Mouse (Mus musculus): ENCODE data around the gene Rassf5. TPM values are rescaled to one million over a fixed set of nuclear protein-coding genes. Genes with fewer than 3 reads are reported as not detected.

The Rassf5 gene
- polyA plus RNA-seq (2015; fragmentation: Nextera tagmentation; extraction: Ambion mirVana) = 2.6 TPM in 2 replicates

DNA sequence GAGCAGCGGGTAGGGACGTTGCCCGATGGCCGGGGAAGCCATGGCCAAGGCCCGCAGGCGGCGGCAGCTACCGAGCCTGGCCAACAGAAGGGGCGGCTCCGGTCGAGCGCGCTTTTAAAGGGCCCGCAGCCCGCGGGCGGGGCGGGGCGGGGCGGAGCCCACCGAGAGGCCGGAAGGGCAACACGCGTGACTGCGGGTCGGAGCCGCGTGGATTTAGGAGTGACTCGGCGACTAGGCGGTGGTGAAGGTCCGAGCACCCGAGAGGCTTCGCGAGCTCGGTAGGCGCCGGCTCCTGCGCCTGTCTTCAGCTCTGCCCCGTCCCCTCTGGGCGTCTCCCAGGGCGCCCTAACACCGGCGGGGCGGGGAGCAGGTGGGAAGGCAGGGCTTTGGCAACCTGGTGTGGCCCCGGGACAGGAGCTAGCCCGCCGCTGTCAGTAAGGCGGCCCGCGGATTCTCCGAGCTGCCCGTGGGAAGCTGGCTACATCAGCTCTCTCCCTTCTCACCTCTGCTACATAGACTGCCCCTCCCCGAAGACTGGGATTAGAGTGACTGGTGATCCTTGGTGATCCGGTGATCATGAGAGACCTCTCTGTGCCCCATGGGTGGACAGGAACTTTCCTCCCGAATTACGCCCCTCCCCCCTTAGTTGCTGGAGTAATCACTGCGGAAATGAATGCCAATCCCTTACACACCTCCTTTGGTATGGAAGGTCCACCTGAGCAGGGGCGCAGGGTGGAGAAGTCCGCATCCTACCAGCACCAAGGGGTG is at the start of gene Rassf5:
Gene Rassf5, minus strand, starts transcription at position 170 of the 768 bp plus-strand sequence.
- no peaks in the 10 kb centered on the region for H3K36me3 ChIP-seq
- H3K4me2 ChIP-seq = peak within 1 kb of the TSS; percentile 96
- peak; percentile 63 for ATAC-seq (ENCODE audit: low FRiP score)
- peaks cover 49% of the 10 kb centered on the region for H3K27me3 ChIP-seq
- WGBS = 1% methylated on average over 53 of the region's 60 CpGs
- peak within 1 kb of the TSS; percentile 86 for H3K9ac ChIP-seq
- peaks cover 36% of the 10 kb centered on the region for H3K4me1 ChIP-seq (replicated peaks)
- H3K4me3 ChIP-seq = peak within 1 kb of the TSS; percentile 73
- no peaks in the 10 kb centered on the region for H3K9me3 ChIP-seq
- no peak within 1 kb of the TSS for H3K27ac ChIP-seq

DNA sequence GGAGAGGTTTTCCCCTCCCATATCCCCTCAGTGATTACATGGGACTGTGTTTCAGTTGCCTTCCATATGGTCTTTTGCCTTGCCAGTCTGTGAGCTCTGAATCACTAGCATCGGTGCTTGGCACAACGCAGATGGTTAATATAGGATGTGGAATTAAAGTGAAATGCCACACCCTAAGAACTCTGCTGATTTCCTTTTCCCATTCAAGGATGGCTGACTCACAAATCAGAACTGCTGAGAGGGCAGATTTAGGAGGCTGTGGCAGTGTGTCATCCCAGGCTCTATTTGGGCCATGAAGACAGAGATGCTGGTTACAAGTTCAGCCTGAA is 48.8 kb upstream of the Rassf5 start:
- Histone ChIP-seq H3K27me3 (no peaks in the 10 kb centered on the region), H3K4me3 (no peak overlapping the region), H3K36me3 (peaks cover 66% of the 10 kb centered on the region), H3K4me1 (replicated peaks) (peaks cover 6% of the 10 kb centered on the region; the same call in 1 of the 2 replicates), H3K27ac (no peak overlapping the region), H3K4me2 (no peak overlapping the region), H3K9ac (no peak overlapping the region), H3K9me3 (no peaks in the 10 kb centered on the region)
- ATAC-seq (ENCODE audit: low FRiP score) = no peak
- 90% methylated on average over 2 of the region's 2 CpGs for WGBS

DNA sequence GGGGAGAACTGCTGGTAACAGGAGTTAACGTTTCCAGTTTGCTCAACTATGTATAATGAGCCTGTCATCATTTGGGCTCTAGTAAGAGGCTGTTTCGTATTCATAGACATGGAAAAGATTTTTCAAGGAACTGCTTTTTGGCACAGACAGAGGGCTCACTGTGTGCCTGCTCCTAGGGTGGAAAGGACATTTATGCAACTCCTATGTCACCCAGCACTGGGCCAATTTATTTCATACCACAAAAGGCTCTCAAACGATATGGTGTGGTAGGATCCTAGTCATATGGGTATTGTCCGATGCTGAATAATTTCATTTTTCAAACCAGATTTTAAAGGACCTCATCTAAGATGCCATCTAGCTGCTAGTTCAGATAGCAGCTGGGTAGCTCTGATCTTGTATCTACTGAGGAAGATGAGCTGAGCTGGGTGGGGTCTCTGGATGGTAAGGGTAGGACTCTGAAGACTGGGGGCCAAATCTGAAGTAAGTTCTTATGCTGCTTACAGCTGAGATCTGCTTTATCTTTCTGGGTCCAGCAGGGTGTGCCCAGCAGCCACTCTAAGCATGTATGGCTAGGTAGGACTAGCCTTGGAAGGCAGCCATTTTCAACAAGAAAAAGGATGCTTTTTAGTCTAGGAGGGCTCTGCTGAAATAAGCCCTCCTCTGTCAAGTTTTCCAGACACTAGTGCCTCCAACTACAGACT is 48.3 kb upstream of the Rassf5 start:
- Histone ChIP-seq H3K4me2 (no peak overlapping the region), H3K4me3 (no peak overlapping the region), H3K4me1 (replicated peaks) (peaks cover 6% of the 10 kb centered on the region; the same call in 1 of the 2 replicates), H3K9ac (no peak overlapping the region), H3K27ac (no peak overlapping the region), H3K36me3 (peaks cover 68% of the 10 kb centered on the region), H3K27me3 (no peaks in the 10 kb centered on the region), H3K9me3 (no peaks in the 10 kb centered on the region)
- ATAC-seq (ENCODE audit: low FRiP score) = no peak
- 85% methylated on average over 4 of the region's 4 CpGs for WGBS

DNA sequence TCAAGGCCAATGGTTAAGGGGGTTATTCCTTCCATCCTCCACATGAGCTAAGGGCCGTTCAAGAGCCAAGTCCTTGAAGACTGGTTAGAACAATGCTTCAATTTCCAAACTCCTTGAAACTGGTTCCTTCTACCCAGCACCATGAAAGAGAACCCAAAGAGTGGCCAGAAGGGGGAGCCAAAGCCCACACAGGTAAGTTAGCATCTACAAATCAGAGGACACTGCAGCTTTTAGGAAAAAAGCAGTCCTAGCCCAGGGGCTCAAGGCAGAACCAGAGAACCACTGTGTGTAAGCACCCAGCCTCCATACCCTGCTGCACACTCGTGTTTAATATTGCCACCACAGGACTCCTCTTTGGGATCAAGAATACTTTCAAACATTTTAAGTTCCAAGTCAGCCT is 45.6 kb upstream of the Rassf5 start:
- 49% methylated on average over 2 of the region's 2 CpGs for WGBS
- H3K9ac ChIP-seq = no peak overlapping the region
- peaks cover 52% of the 10 kb centered on the region for H3K36me3 ChIP-seq
- H3K4me2 ChIP-seq = no peak overlapping the region
- H3K27ac ChIP-seq = no peak overlapping the region
- H3K27me3 ChIP-seq = no peaks in the 10 kb centered on the region
- ATAC-seq (ENCODE audit: low FRiP score) = peak; percentile 40; the same call in 1 of the 2 replicates
- no peaks in the 10 kb centered on the region for H3K9me3 ChIP-seq
- no peak overlapping the region for H3K4me3 ChIP-seq
- peaks cover 5% of the 10 kb centered on the region; the same call in 1 of the 2 replicates for H3K4me1 ChIP-seq (replicated peaks)

DNA sequence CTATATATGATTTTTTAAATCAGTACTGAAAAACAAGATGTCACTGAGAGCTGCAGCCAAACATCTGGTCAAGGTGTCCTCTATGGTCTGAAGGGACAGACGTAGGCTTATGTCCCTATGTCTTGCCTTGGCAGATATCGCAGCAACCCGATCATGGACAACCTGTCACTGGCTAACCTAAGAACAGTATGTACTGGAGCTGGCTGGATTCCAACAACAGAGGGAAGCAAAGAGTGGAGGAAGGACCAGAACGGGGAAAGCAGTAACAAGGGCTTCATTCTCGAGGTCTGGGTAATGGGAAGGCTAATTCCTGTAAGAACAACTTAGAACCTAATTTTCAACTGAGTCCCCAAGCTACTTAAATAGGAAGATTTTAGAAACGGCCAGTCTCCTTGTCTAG is 43.9 kb upstream of the Rassf5 start:
- 94% methylated on average over 6 of the region's 6 CpGs for whole genome bisulfite sequencing
- peaks cover 8% of the 10 kb centered on the region for H3K4me1 ChIP-seq (replicated peaks)

GRCm38 (mm10) chr1:131287267-131287666 is 42.2 kb upstream of the Rassf5 start:
- Histone ChIP-seq H3K4me1 (replicated peaks) (peaks cover 8% of the 10 kb centered on the region), H3K9me3 (no peaks in the 10 kb centered on the region), H3K4me3 (no peak overlapping the region), H3K27me3 (no peaks in the 10 kb centered on the region), H3K9ac (no peak overlapping the region), H3K27ac (no peak overlapping the region), H3K4me2 (no peak overlapping the region), H3K36me3 (peaks cover 31% of the 10 kb centered on the region)
- WGBS = 82% methylated on average over 2 of the region's 2 CpGs
- ATAC-seq (ENCODE audit: low FRiP score) = no peak

More for the DNA sequence above, 43.9 kb upstream of the Rassf5 start:
- H3K4me2 ChIP-seq = no peak overlapping the region
- H3K27me3 ChIP-seq = no peaks in the 10 kb centered on the region
- peaks cover 42% of the 10 kb centered on the region for H3K36me3 ChIP-seq
- no peak for ATAC-seq (ENCODE audit: low FRiP score)
- H3K9me3 ChIP-seq = no peaks in the 10 kb centered on the region
- no peak overlapping the region for H3K27ac ChIP-seq
- H3K4me3 ChIP-seq = no peak overlapping the region
- no peak overlapping the region for H3K9ac ChIP-seq

DNA sequence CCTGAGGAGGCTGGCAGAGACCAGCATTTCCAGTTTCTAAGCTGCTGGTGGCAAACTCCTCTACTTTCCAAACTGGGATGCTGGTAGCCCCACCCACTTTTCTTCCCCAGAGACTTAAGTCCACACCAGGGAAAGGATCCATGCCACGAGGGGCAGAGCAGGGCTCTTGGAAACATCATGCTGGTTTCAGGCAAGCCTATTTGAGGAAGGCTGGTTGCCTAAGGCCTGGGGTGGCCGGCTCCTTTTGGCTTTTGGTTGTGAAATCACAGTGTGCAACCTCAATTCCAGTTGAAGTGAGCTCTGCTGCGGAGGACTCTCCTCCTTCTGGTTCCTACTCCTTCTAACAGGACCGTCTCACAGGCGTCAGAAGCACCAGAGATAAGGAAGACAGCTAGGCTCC is 41.7 kb upstream of the Rassf5 start:
- H3K4me1 ChIP-seq (replicated peaks) = peaks cover 8% of the 10 kb centered on the region
- H3K27me3 ChIP-seq = no peaks in the 10 kb centered on the region
- WGBS = 86% methylated on average over 5 of the region's 5 CpGs
- H3K27ac ChIP-seq = no peak overlapping the region
- no peaks in the 10 kb centered on the region for H3K9me3 ChIP-seq
- no peak overlapping the region for H3K9ac ChIP-seq
- H3K4me3 ChIP-seq = no peak overlapping the region
- peaks cover 27% of the 10 kb centered on the region for H3K36me3 ChIP-seq
- ATAC-seq (ENCODE audit: low FRiP score) = no peak
- H3K4me2 ChIP-seq = no peak overlapping the region

DNA sequence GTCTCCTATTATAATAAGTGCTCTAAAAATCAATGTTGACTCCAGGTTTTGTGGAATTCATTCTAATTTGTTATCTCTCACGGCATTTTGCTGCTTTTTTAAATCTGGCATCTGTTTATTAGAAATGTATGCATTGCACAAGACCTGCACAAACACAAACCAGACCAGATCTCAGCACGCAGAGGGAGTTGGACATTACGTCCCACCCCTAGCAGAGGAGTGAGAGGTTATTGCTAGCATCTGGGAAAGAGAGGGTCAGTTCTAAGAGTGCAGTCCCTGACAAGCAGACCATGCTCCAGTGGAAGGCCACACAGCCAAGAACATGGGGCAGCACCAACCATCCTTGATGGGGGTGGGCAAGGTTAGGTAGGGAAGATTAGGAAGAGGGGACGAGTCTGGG is 39.6 kb upstream of the Rassf5 start:
- H3K9ac ChIP-seq = no peak overlapping the region
- peaks cover 8% of the 10 kb centered on the region for H3K4me1 ChIP-seq (replicated peaks)
- no peaks in the 10 kb centered on the region for H3K27me3 ChIP-seq
- H3K4me3 ChIP-seq = no peak overlapping the region
- H3K27ac ChIP-seq = no peak overlapping the region
- WGBS = 84% methylated on average over 4 of the region's 4 CpGs
- H3K4me2 ChIP-seq = no peak overlapping the region
- ATAC-seq (ENCODE audit: low FRiP score) = no peak
- no peaks in the 10 kb centered on the region for H3K9me3 ChIP-seq
- H3K36me3 ChIP-seq = peaks cover 20% of the 10 kb centered on the region

- WGBS = 77% methylated on average over 1 of the region's 1 CpGs
- peak overlapping the region; percentile 30; the same call in 1 of the 2 replicates for H3K27ac ChIP-seq
- ATAC-seq (ENCODE audit: low FRiP score) = 0 out of 2 replicates have a peak, but pooled peaks have one; percentile 49
- H3K4me3 ChIP-seq = no peak overlapping the region
- H3K4me2 ChIP-seq = no peak overlapping the region
- no peak overlapping the region for H3K9ac ChIP-seq
- no peaks in the 10 kb centered on the region for H3K9me3 ChIP-seq
- no peaks in the 10 kb centered on the region for H3K27me3 ChIP-seq
- peaks cover 16% of the 10 kb centered on the region for H3K36me3 ChIP-seq
- peaks cover 8% of the 10 kb centered on the region for H3K4me1 ChIP-seq (replicated peaks)
Observed at GRCm38 (mm10) chr1:131284167-131284566, 39.1 kb upstream of the Rassf5 start.

DNA sequence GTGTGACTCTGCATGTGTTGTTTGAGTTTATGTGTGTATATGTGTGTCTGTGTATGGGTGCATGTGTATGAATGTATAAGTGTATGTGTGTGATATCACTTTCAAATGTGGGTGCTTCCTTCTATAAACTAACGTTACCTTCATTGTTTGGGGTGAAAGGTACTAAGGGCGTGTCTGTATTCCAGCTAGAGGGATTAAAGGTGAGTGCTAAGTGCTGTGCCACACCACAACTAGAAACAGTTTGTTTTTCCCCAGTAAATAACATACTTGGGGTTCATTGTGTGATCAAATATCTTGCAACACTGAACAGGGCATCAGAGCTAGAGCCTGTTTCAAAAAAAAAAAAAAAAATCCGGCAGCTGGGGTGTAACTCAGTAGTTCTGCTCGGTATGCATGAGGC is 36.7 kb upstream of the Rassf5 start:
- Histone ChIP-seq H3K9ac (no peak overlapping the region), H3K4me3 (no peak overlapping the region), H3K27ac (no peak overlapping the region), H3K4me1 (replicated peaks) (peaks cover 8% of the 10 kb centered on the region), H3K36me3 (0 out of 2 replicates have a peak, but pooled peaks cover 2% of the 10 kb centered on the region), H3K9me3 (no peaks in the 10 kb centered on the region), H3K27me3 (no peaks in the 10 kb centered on the region), H3K4me2 (no peak overlapping the region)
- WGBS = 62% methylated on average over 4 of the region's 4 CpGs
- ATAC-seq (ENCODE audit: low FRiP score) = no peak

DNA sequence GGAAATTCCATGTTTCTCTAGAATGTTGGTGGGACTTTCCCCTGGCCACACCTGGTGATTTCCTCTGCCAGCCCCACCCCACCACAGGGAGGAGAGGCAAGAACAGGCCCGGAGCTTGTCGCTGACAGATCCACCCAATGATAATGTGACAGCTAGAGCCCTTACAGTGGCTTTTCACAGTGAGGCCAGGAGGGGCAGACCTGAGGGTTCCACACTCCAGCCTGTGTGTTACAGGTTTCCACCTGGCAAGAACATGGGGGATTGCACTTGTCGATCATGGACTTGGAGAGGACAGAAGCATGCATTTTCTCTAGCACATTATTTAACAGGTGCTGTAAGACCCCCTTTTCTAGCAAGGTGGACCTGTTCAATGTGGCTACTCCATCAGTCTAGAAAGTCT is 35.2 kb upstream of the Rassf5 start:
- Histone ChIP-seq H3K4me1 (replicated peaks) (peaks cover 8% of the 10 kb centered on the region), H3K4me2 (no peak overlapping the region), H3K27me3 (no peaks in the 10 kb centered on the region), H3K27ac (no peak overlapping the region), H3K9ac (no peak overlapping the region), H3K36me3 (no peaks in the 10 kb centered on the region), H3K4me3 (no peak overlapping the region), H3K9me3 (no peaks in the 10 kb centered on the region)
- WGBS = 83% methylated on average over 3 of the region's 3 CpGs
- ATAC-seq (ENCODE audit: low FRiP score) = no peak

- Histone ChIP-seq H3K9me3 (no peaks in the 10 kb centered on the region), H3K4me1 (replicated peaks) (peaks cover 7% of the 10 kb centered on the region), H3K9ac (peak within 1 kb of the TSS; percentile 46; the same call in 1 of the 2 replicates), H3K4me2 (peak within 1 kb of the TSS; percentile 23), H3K27ac (no peak within 1 kb of the TSS), H3K36me3 (no peaks in the 10 kb centered on the region), H3K4me3 (0 out of 2 replicates have a peak within 1 kb of the TSS, but pooled peaks have one; percentile 11), H3K27me3 (no peaks in the 10 kb centered on the region)
- 57% methylated on average over 4 of the region's 4 CpGs for WGBS
- ATAC-seq (ENCODE audit: low FRiP score) = no peak
Observed at GRCm38 (mm10) chr1:131279456-131279776, 34.4 kb upstream of the Rassf5 start, which contains the start of gene Ikbke. Ikbke (minus strand) TSS chr1:131279606.
